Mouse (Mus musculus): ENCODE results near the gene Gm10037.

DNA sequence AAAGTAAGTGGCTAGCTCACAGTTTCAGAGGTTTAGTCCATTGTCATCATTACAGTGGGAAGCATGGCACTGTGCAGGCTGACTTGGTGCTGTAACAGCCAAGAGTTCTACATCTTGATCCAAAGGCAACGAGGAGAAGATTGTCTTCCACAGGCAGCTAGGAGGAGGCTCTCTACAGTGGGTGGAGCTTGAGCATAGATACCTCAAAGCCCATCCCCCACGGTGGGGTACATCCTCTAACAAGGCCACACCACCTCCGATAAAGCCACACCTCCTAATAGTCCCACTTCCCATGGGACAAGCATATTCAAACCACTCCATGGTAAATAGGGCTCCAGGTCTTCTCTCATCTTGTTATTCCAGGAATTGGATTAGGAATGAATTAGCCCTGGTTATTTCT lies 19.5 kb downstream of the Gm10037 start:
- no peak for TF ChIP-seq MYOG (IDR thresholded peaks at IDR 0.05; ENCODE audit: control insufficient read depth in 1 of 3, insufficient read depth in 1 of 3, insufficient read length in 2 of 3, low read depth in 2 of 3)
- TF ChIP-seq TCF12 (IDR thresholded peaks at IDR 0.05; ENCODE audit: insufficient read depth, poor library complexity, severe bottlenecking) = no peak
- TF ChIP-seq POLR2A (IDR thresholded peaks at IDR 0.05; ENCODE audit: insufficient read length, low read depth) = no peak
- TF ChIP-seq MAX (IDR thresholded peaks at IDR 0.05; ENCODE audit: low read depth) = no peak
- TF ChIP-seq POLR2AphosphoS2 (IDR thresholded peaks at IDR 0.05; ENCODE audit: insufficient read length, low read depth) = no peak
- TF ChIP-seq E2F4 (IDR thresholded peaks at IDR 0.05; ENCODE audit: insufficient read depth) = no peak
